Mouse (Mus musculus) cerebellum, adult 2 months (tissue): ENCODE data around the gene Slc12a7. TPM values are rescaled to one million over a fixed set of nuclear protein-coding genes. Genes with fewer than 3 reads are reported as not detected.

Source experiments
- DNase-seq, 2 experiments: peaks; one replicate each; pipeline ENCODE4 v3.0.0; 2021
- H3K27ac ChIP-seq: fragments of 200-500 bp; 2 replicates; pipeline ENCODE4 v1.5.1; 2012; ENCODE audit warnings: low read length, control low read depth, inconsistent platforms; ENCODE audit not compliant: insufficient read depth
- H3K27me3 ChIP-seq: fragments of 200-500 bp; 2 replicates; pipeline ENCODE4 v1.6.1; 2012; ENCODE audit warnings: inconsistent platforms, mild to moderate bottlenecking, low read length, moderate library complexity; ENCODE audit not compliant: control insufficient read depth, insufficient read depth
- H3K4me1 ChIP-seq: fragments of 200-500 bp; 2 replicates; pipeline ENCODE4 v1.6.1; 2011; ENCODE audit warnings: low read length; ENCODE audit not compliant: control insufficient read depth, insufficient read depth
- H3K4me3 ChIP-seq: fragments of 200-500 bp; replicated peaks from 2 replicates; pipeline ENCODE3; 2011; ENCODE audit warnings: mild to moderate bottlenecking, low read depth, low read length, control low read depth; ENCODE audit not compliant: insufficient read depth
- CTCF ChIP-seq: fragments of 200-500 bp; IDR thresholded peaks from 2 replicates; pipeline ENCODE4 v1.5.1; 2011; ENCODE audit warnings: low read depth, mild to moderate bottlenecking, control low read depth, low read length, moderate library complexity, borderline replicate concordance; ENCODE audit not compliant: insufficient read depth
- POLR2A ChIP-seq: fragments of 200-500 bp; IDR thresholded peaks from 2 replicates; pipeline ENCODE4 v1.6.1; 2011; ENCODE audit warnings: low read length, control low read depth, borderline replicate concordance; ENCODE audit not compliant: insufficient read depth
- WGBS: fragments of 180-500 bp; shearing (Covaris S2); methylation state at CpG from one replicate; pipeline ENCODE4 v1.1.7; 2018; 5-methylcytosine and 5-hydroxymethylcytosine counted together
- polyA plus RNA-seq: library from polyadenylated mRNA; depleted of rRNA; stranded (reverse); fragments of >200 nt; gene quantifications from 2 replicates; pipeline ENCODE4 v1.2.3, GENCODE M21; 2012

The Slc12a7 gene
- polyA plus RNA-seq, 1 experiment: 3.5 TPM

- no peak for DNase-seq
- Histone ChIP-seq H3K27me3 (no peaks in the 10 kb centered on the region), H3K4me3 (no peak overlapping the region), H3K27ac (no peak overlapping the region), H3K4me1 (no peaks in the 10 kb centered on the region)
- TF ChIP-seq POLR2A (no peak), CTCF (no peak)
- 75% methylated on average over 12 of the region's 12 CpGs for WGBS
These were observed 100.9 kb downstream of the Slc12a7 start for GRCm38 (mm10) chr13:73833809-73834208.

- WGBS: 62% methylated on average over 4 of the region's 4 CpGs
- H3K27ac ChIP-seq: no peak overlapping the region
- H3K4me1 ChIP-seq: no peaks in the 10 kb centered on the region
- no peak for DNase-seq
- no peak overlapping the region for H3K4me3 ChIP-seq
- H3K27me3 ChIP-seq: no peaks in the 10 kb centered on the region
- TF ChIP-seq CTCF: no peak
- TF ChIP-seq POLR2A: no peak
These were observed 102.9 kb downstream of the Slc12a7 start for GRCm38 (mm10) chr13:73835791-73836190.

GRCm38 (mm10) chr13:73836491-73836890 is 103.6 kb downstream of the Slc12a7 start:
- Histone ChIP-seq H3K4me1 (no peaks in the 10 kb centered on the region), H3K27ac (no peak overlapping the region), H3K4me3 (no peak overlapping the region), H3K27me3 (no peaks in the 10 kb centered on the region)
- DNase-seq: no peak
- TF ChIP-seq CTCF (no peak), POLR2A (no peak)
- WGBS: 23% methylated on average over 6 of the region's 6 CpGs

- DNase-seq: no peak
- WGBS: 90% methylated on average over 8 of the region's 8 CpGs
- no peaks in the 10 kb centered on the region for H3K27me3 ChIP-seq
- no peak overlapping the region for H3K4me3 ChIP-seq
- H3K4me1 ChIP-seq: no peaks in the 10 kb centered on the region
- TF ChIP-seq CTCF (no peak), POLR2A (no peak)
- no peak overlapping the region for H3K27ac ChIP-seq
These were observed 104.8 kb downstream of the Slc12a7 start for GRCm38 (mm10) chr13:73837708-73838107.

GRCm38 (mm10) chr13:73839137-73839548 is 106.2 kb downstream of the Slc12a7 start:
- Histone ChIP-seq H3K27me3 (no peaks in the 10 kb centered on the region), H3K4me3 (no peak overlapping the region), H3K4me1 (no peaks in the 10 kb centered on the region), H3K27ac (no peak overlapping the region)
- 17% methylated on average over 11 of the region's 11 CpGs for WGBS
- DNase-seq: no peak
- TF ChIP-seq POLR2A (no peak), CTCF (no peak)

GRCm38 (mm10) chr13:73839740-73840139 is 106.8 kb downstream of the Slc12a7 start:
- Histone ChIP-seq H3K4me1 (no peaks in the 10 kb centered on the region), H3K27ac (no peak overlapping the region), H3K27me3 (no peaks in the 10 kb centered on the region), H3K4me3 (no peak overlapping the region)
- no peak for DNase-seq
- WGBS: 82% methylated on average over 4 of the region's 4 CpGs
- TF ChIP-seq CTCF (no peak), POLR2A (no peak)

- H3K4me3 ChIP-seq: no peak overlapping the region
- no peak for TF ChIP-seq CTCF
- no peak for TF ChIP-seq POLR2A
- H3K27ac ChIP-seq: no peak overlapping the region
- no peak for DNase-seq
- H3K4me1 ChIP-seq: no peaks in the 10 kb centered on the region; the same call in 1 of the 2 replicates
- peaks cover 2% of the 10 kb centered on the region; the same call in 1 of the 2 replicates for H3K27me3 ChIP-seq
These were observed 109.8 kb downstream of the Slc12a7 start for GRCm38 (mm10) chr13:73842696-73843095.

GRCm38 (mm10) chr13:73846589-73847464 is 113.9 kb downstream of the Slc12a7 start:
- peak overlapping the region; percentile 10 for H3K4me3 ChIP-seq
- TF ChIP-seq CTCF (no peak), POLR2A (no peak)
- WGBS: 2% methylated on average over 59 of the region's 65 CpGs
- peaks cover 2% of the 10 kb centered on the region; the same call in 1 of the 2 replicates for H3K27me3 ChIP-seq
- DNase-seq: no peak
- H3K27ac ChIP-seq: no peak overlapping the region
- H3K4me1 ChIP-seq: no peaks in the 10 kb centered on the region; the same call in 1 of the 2 replicates
